Mouse (Mus musculus) left cerebral cortex, postnatal 25 days (tissue): ENCODE measurements around the gene Trabd2b. TPM values are rescaled to one million over a fixed set of nuclear protein-coding genes. Genes with fewer than 3 reads are reported as not detected.

Experiments used
- DNase-seq, 2 experiments: peaks; one replicate each; pipeline ENCODE4 v3.0.0; 2022; ENCODE audit warnings: low spot score in 2 of 2, mixed read lengths in 1 of 2
- intact Hi-C: fragments of 180-260 bp; cut with DNase I; formaldehyde crosslinking; loops from one replicate; pipeline ENCODE4 v1.15.1; 2025
- total RNA-seq, 2 experiments: library from RNA; stranded (reverse); gene quantifications; 2 replicates each; pipeline ENCODE4 v1.2.3; 2021

The Trabd2b gene
- total RNA-seq, 2 experiments from 2014 or later: 4.3 to 5.2 TPM

DNA sequence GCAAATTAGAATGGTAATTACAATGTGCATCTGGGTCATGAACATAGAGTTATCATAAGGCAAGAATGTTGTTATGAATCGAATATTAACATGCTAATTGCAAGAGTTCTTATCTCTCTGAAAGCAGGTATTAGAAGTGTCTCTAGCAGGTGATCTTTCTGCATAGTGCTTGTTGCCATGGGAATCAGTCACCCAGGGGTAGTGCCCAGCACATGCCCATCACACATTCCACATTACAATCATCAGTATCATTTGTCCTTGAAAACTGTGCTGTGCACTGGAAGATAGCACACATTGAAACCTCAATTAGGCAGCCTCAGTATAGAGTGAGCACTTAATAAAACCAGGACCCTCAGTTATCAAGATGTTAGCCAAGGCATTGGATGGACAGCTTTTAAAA is 26.9 kb downstream of the Trabd2b start:
- DNase-seq: no peak
- intact Hi-C loops: no loop called here

- DNase-seq: no peak
- intact Hi-C loops: no loop called here
These were observed 28.2 kb downstream of the Trabd2b start for GRCm38 (mm10) chr4:114434766-114435165.

DNA sequence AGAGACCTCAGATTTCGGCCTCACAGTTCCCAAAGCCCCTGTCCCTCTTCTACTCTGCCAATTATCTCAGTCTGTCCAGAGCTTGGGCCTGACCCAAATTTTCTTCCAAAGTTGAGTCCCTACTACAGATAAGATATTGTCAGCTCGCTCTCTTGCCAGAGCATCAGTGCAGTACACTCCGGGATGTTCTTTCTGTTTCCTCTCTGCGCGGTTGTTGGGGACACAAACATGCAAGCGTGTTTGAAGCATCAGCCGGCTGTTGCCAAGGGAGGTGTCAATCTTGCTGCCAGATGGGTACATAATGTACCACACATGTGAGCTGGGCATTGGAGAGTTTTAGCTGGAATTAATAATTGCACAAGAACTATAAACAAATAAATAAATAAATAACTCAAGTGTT is 28.9 kb downstream of the Trabd2b start:
- no peak for DNase-seq
- intact Hi-C loops: no loop called here

GRCm38 (mm10) chr4:114438764-114439163 is 32.2 kb downstream of the Trabd2b start:
- no peak for DNase-seq
- intact Hi-C loops: no loop called here

DNA sequence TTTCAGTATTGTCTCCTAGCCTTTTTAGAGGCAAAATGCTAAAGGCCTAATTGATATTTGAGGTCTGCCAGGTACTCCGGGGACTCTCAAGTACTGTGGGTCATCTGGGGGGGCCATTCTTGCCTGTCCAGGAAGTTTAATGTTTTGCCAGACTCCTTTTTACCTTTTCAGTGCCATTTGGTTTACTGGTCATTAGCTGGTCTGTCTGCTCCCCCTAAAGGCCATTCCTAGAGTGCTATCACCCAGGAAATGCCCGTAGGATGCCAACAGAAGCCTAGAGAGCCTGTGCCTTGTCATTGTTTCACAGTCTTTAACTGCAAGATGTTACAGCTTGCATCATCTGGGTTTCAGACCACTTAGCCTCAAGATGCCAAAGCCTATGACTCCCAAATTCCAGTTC is 35.7 kb downstream of the Trabd2b start:
- DNase-seq: no peak
- intact Hi-C loops: loop anchor here (5.0 kb wide), 1 partner anchor 35 kb away; the partner anchor contains the start of gene Trabd2b

DNA sequence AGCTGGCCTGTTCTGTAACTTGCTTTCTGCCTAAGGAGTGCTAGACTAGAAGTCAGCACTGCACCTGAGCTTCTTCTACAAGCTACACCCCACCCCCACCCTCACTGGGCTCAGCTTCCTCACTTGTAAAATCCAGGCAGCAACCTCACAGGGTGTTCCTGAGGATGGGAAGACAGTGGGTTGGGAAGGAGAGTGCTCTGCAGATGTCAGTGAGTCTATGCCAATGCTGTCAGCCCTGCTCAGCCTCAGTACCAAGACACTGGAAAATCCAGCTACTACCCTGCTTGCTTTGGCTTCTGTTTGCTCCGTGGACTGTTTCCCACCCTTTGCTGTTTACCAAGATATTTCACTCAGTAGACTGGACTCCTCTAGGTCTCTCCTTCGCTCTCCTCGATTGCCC is 36.1 kb downstream of the Trabd2b start:
- intact Hi-C loops: loop anchor here (5.0 kb wide), 1 partner anchor 35 kb away; the partner anchor contains the start of gene Trabd2b
- peak in 1 of 2 experiments; percentile 49 for DNase-seq

GRCm38 (mm10) chr4:114448393-114449052 is 42.0 kb downstream of the Trabd2b start:
- intact Hi-C loops: no loop called here
- DNase-seq: peak; percentile 39 to 77

GRCm38 (mm10) chr4:114453101-114453500 is 46.6 kb downstream of the Trabd2b start:
- intact Hi-C loops: no loop called here
- DNase-seq: no peak

GRCm38 (mm10) chr4:114454016-114454415 is 47.5 kb downstream of the Trabd2b start:
- intact Hi-C loops: no loop called here
- no peak for DNase-seq

GRCm38 (mm10) chr4:114454495-114455186 is 48.1 kb downstream of the Trabd2b start:
- DNase-seq: no peak
- intact Hi-C loops: no loop called here

DNA sequence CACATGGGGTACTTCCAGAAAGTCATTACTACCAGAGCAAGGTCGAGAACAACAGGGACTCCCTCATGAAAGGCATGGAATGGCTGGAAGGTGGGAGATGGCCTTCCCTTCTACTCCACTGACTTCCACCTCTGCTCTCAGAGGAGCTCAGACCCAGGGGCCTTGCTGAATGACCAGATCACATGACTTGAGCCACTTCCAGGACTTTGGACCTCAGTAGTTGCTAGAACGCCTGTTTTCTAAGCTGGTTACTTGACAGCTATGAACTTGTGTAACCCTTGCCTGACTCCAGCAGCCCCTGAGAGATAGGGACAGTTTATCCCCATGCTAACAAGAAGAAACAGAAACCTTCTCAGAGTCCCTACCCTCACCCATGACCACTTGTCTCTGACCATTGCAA is 50.6 kb downstream of the Trabd2b start:
- DNase-seq: no peak
- intact Hi-C loops: no loop called here

GRCm38 (mm10) chr4:114459591-114459990 is 53.1 kb downstream of the Trabd2b start:
- DNase-seq: peak in 1 of 2 experiments; percentile 76
- intact Hi-C loops: no loop called here

DNA sequence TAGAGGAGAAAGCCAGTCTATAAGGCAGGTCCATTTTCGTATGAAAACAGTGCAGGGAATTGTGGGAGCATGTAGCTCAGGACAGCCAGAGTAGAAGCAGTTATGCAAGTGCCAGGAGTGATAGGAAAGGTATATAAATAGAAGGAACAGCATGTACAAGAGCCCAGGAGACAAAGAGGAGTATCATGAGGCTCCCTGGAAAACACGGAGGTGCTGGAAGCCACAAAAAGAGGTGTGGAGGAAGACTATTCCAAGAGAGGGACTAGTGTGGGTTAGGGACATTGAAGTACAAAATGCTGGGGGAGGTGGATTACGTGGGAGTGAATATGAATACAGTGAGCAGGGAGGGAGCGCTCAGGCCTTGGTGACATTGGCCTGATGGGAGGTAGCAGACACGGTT is 53.9 kb downstream of the Trabd2b start:
- intact Hi-C loops: loop anchor here (1.0 to 2.0 kb wide), 4 partner anchors 44 to 176 kb away; no protein-coding TSS in a partner anchor
- peak; percentile 51 to 93 for DNase-seq

DNA sequence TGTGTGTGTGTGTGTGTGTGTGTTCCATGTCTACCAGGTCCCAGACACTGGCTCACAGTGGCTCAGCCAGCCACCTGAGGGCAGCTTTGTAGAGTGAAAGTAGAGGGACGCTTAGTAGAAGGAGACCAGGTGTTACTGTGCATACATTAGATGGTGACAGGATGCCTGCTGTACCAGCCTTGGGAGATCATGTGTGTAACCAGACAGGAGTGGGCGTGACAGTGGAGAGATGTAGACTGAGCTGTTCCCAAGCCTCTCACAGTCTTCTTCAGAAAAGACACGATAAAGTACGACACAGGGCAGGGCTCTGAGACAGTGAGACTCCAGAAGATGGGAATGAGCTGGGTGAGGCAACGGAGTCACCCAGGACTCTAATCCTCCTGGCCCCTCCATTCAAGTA is 54.6 kb downstream of the Trabd2b start:
- intact Hi-C loops: loop anchor here (2.0 kb wide), 1 partner anchor 54 kb away; no protein-coding TSS in a partner anchor
- peak; percentile 57 to 87 for DNase-seq

- intact Hi-C loops: no loop called here
- DNase-seq: no peak
These were observed 59.1 kb downstream of the Trabd2b start for GRCm38 (mm10) chr4:114465641-114466040.

DNA sequence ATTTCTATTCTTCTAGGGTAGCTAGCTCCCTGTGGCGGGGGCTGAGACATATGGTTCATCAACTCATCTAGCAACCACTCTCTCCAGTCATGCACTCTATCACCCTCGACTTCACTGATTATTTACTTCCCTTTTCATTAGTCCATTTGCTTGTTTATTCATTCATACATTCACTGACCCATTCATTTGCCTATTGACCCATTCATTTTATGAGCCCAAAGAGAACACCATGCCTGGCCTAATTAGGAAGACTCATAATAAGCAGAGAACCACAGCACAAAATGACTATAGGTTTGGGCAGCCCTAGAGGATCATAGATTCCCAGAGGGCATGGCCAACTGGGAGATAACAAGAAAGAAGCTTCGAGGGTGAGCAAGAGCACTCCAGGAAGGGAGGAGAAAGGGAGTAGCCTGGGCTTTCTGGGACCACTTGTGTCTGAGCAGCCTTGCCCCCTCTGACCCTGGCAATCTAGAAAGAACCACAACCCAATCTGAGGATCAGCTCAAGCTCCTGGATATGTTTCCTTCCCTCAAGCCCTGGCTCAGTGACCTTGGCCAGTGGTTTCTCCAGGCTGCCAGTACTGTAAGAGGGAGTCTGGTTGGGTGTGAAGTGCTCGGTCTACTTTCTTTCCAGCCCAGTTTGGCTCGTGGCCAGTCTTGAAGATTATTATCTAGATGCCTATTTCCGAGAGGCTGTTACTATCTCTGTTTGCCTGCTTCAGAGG is 61.0 kb downstream of the Trabd2b start:
- DNase-seq: no peak
- intact Hi-C loops: no loop called here

GRCm38 (mm10) chr4:114468095-114468429 is 61.5 kb downstream of the Trabd2b start:
- DNase-seq: no peak
- intact Hi-C loops: no loop called here

- no peak for DNase-seq
- intact Hi-C loops: no loop called here
These were observed 63.4 kb downstream of the Trabd2b start for GRCm38 (mm10) chr4:114469881-114470280.

DNA sequence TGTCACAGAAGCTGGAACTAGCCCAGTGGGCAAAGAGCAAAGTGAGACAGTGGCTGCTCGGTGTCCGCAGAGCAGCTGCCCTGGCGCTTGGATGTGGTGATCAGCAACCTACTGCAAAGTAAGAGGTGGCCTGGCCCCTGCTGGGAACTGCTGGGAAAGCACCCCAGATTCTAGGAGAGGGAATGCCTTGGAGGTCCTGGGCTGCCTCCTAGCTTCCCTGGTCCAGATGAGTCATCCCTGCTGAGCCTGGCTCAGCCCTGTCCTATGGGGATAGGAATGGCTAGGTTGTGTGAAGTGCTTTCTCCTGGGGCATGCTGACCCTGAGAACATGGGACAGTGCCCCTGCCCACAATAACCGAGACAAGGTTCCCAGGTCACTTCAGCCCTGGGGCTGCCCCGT is 65.6 kb downstream of the Trabd2b start:
- no peak for DNase-seq
- intact Hi-C loops: no loop called here

GRCm38 (mm10) chr4:114476316-114476715 is 69.8 kb downstream of the Trabd2b start:
- peak in 1 of 2 experiments; percentile 59 for DNase-seq
- intact Hi-C loops: no loop called here
